Mouse (Mus musculus): ENCODE results near the gene Creb3l1. TPM values are rescaled to one million over a fixed set of nuclear protein-coding genes. Genes with fewer than 3 reads are reported as not detected.

Creb3l1 gene
- polyA plus RNA-seq, 2 experiments: 0.66 to 0.84 TPM

- ATAC-seq (ENCODE audit: insufficient read depth) (no peak), DNase-seq (ENCODE audit: low read depth in 3 of 3, low spot score in 3 of 3) (no peak)
- Histone ChIP-seq H3K9me3 (ENCODE audit: control insufficient read depth, low read length) (no peaks in the 10 kb centered on the region), H3K27me3 (ENCODE audit: control insufficient read depth, insufficient read depth, low read length) (no peaks in the 10 kb centered on the region; the same call in 1 of the 2 replicates), H3K4me3 (ENCODE audit: insufficient read depth in 1 of 2, low read depth in 2 of 2, low read length in 2 of 2) (no peak overlapping the region), H3K27ac (no peak overlapping the region), H3K36me3 (replicated peaks; ENCODE audit: control insufficient read depth, insufficient read depth, low read depth) (no peaks in the 10 kb centered on the region), H3K4me1 (replicated peaks; ENCODE audit: control insufficient read depth in 2 of 2, insufficient read depth in 2 of 2, low read length in 1 of 2) (no peaks in the 10 kb centered on the region), H3K4me2 (ENCODE audit: low read depth) (no peak overlapping the region), H3K9ac (replicated peaks) (no peak overlapping the region)
- TF ChIP-seq CTCF (IDR thresholded peaks at IDR 0.05; ENCODE audit: low read depth) (no peak), EP300 (IDR thresholded peaks at IDR 0.05; ENCODE audit: low read depth) (no peak)
- 59% methylated on average over 3 of the region's 3 CpGs for WGBS (ENCODE audit: insufficient replicate concordance)
These were observed 30.9 kb downstream of the Creb3l1 start for GRCm38 (mm10) chr2:91993409-91993808.

- H3K36me3 ChIP-seq (replicated peaks; ENCODE audit: control insufficient read depth, insufficient read depth, low read depth): no peaks in the 10 kb centered on the region
- no peak overlapping the region for H3K4me3 ChIP-seq (ENCODE audit: insufficient read depth in 1 of 2, low read depth in 2 of 2, low read length in 2 of 2)
- no peak for DNase-seq (ENCODE audit: low read depth in 3 of 3, low spot score in 3 of 3)
- TF ChIP-seq CTCF (IDR thresholded peaks at IDR 0.05; ENCODE audit: low read depth): peak; percentile 70
- TF ChIP-seq EP300 (IDR thresholded peaks at IDR 0.05; ENCODE audit: low read depth): no peak
- no peak for ATAC-seq (ENCODE audit: insufficient read depth)
- H3K4me2 ChIP-seq (ENCODE audit: low read depth): no peak overlapping the region
- H3K4me1 ChIP-seq (replicated peaks; ENCODE audit: control insufficient read depth in 2 of 2, insufficient read depth in 2 of 2, low read length in 1 of 2): peaks cover 0 to 9% of the 10 kb centered on the region in 2 experiments; a peak in 2 of 4 replicates
- H3K9ac ChIP-seq (replicated peaks): no peak overlapping the region
- H3K9me3 ChIP-seq (ENCODE audit: control insufficient read depth, low read length): no peaks in the 10 kb centered on the region
- H3K27ac ChIP-seq: no peak overlapping the region
- H3K27me3 ChIP-seq (ENCODE audit: control insufficient read depth, insufficient read depth, low read length): no peaks in the 10 kb centered on the region
These were observed 34.6 kb downstream of the Creb3l1 start for GRCm38 (mm10) chr2:91989750-91990149.

GRCm38 (mm10) chr2:91987542-91987941, 36.8 kb downstream of the Creb3l1 start:
- 0% methylated on average over 3 of the region's 3 CpGs for WGBS (ENCODE audit: insufficient replicate concordance)
- Histone ChIP-seq H3K9me3 (ENCODE audit: control insufficient read depth, low read length) (no peaks in the 10 kb centered on the region), H3K27ac (no peak overlapping the region), H3K9ac (replicated peaks) (no peak overlapping the region), H3K27me3 (ENCODE audit: control insufficient read depth, insufficient read depth, low read length) (no peaks in the 10 kb centered on the region), H3K4me2 (ENCODE audit: low read depth) (no peak overlapping the region), H3K36me3 (replicated peaks; ENCODE audit: control insufficient read depth, insufficient read depth, low read depth) (no peaks in the 10 kb centered on the region), H3K4me3 (ENCODE audit: insufficient read depth in 1 of 2, low read depth in 2 of 2, low read length in 2 of 2) (no peak overlapping the region), H3K4me1 (replicated peaks; ENCODE audit: control insufficient read depth in 2 of 2, insufficient read depth in 2 of 2, low read length in 1 of 2) (peaks cover 0 to 16% of the 10 kb centered on the region in 2 experiments; a peak in 2 of 4 replicates)
- TF ChIP-seq EP300 (IDR thresholded peaks at IDR 0.05; ENCODE audit: low read depth) (no peak), CTCF (IDR thresholded peaks at IDR 0.05; ENCODE audit: low read depth) (peak; percentile 92)
- ATAC-seq (ENCODE audit: insufficient read depth) (no peak), DNase-seq (ENCODE audit: low read depth in 3 of 3, low spot score in 3 of 3) (peak in 2 of 3 experiments; percentile 39 to 52)

- DNase-seq (ENCODE audit: low read depth in 3 of 3, low spot score in 3 of 3): no peak
- ATAC-seq (ENCODE audit: insufficient read depth): no peak
- Histone ChIP-seq H3K9ac (replicated peaks) (no peak overlapping the region), H3K27ac (no peak overlapping the region), H3K27me3 (ENCODE audit: control insufficient read depth, insufficient read depth, low read length) (no peaks in the 10 kb centered on the region), H3K4me1 (replicated peaks; ENCODE audit: control insufficient read depth in 2 of 2, insufficient read depth in 2 of 2, low read length in 1 of 2) (peaks cover 0 to 16% of the 10 kb centered on the region in 2 experiments; a peak in 2 of 4 replicates), H3K36me3 (replicated peaks; ENCODE audit: control insufficient read depth, insufficient read depth, low read depth) (no peaks in the 10 kb centered on the region), H3K4me2 (ENCODE audit: low read depth) (no peak overlapping the region), H3K9me3 (ENCODE audit: control insufficient read depth, low read length) (no peaks in the 10 kb centered on the region), H3K4me3 (ENCODE audit: insufficient read depth in 1 of 2, low read depth in 2 of 2, low read length in 2 of 2) (no peak overlapping the region)
- 5% methylated on average over 5 of the region's 5 CpGs for WGBS (ENCODE audit: insufficient replicate concordance)
- TF ChIP-seq EP300 (IDR thresholded peaks at IDR 0.05; ENCODE audit: low read depth) (no peak), CTCF (IDR thresholded peaks at IDR 0.05; ENCODE audit: low read depth) (peak; percentile 53)
These were observed 38.2 kb downstream of the Creb3l1 start for GRCm38 (mm10) chr2:91986071-91986470.

GRCm38 (mm10) chr2:91984906-91985525, 39.3 kb downstream of the Creb3l1 start:
- no peak for TF ChIP-seq CTCF (IDR thresholded peaks at IDR 0.05; ENCODE audit: low read depth)
- no peak for TF ChIP-seq EP300 (IDR thresholded peaks at IDR 0.05; ENCODE audit: low read depth)
- H3K27ac ChIP-seq: no peak overlapping the region
- no peaks in the 10 kb centered on the region for H3K27me3 ChIP-seq (ENCODE audit: control insufficient read depth, insufficient read depth, low read length)
- no peaks in the 10 kb centered on the region for H3K9me3 ChIP-seq (ENCODE audit: control insufficient read depth, low read length)
- H3K9ac ChIP-seq (replicated peaks): no peak overlapping the region
- ATAC-seq (ENCODE audit: insufficient read depth) (no peak), DNase-seq (ENCODE audit: low read depth in 3 of 3, low spot score in 3 of 3) (no peak)
- peak overlapping the region; percentile 47; the same call in 1 of the 2 replicates for H3K4me2 ChIP-seq (ENCODE audit: low read depth)
- 38% methylated on average over 9 of the region's 9 CpGs for WGBS (ENCODE audit: insufficient replicate concordance)
- peaks cover 0 to 16% of the 10 kb centered on the region in 2 experiments; a peak in 2 of 4 replicates for H3K4me1 ChIP-seq (replicated peaks; ENCODE audit: control insufficient read depth in 2 of 2, insufficient read depth in 2 of 2, low read length in 1 of 2)
- no peaks in the 10 kb centered on the region for H3K36me3 ChIP-seq (replicated peaks; ENCODE audit: control insufficient read depth, insufficient read depth, low read depth)
- no peak overlapping the region for H3K4me3 ChIP-seq (ENCODE audit: insufficient read depth in 1 of 2, low read depth in 2 of 2, low read length in 2 of 2)

Data from liver, embryonic 14.5 days (tissue).